Mouse (Mus musculus): ENCODE measurements around the gene Slc35a5. TPM values are rescaled to one million over a fixed set of nuclear protein-coding genes. Genes with fewer than 3 reads are reported as not detected.

The Slc35a5 gene
- total and polyA plus RNA-seq, 2 experiments from 2014 or later = 29.4 to 34.7 TPM

GRCm38 (mm10) chr16:45098186-45098885 is 60.2 kb downstream of the Slc35a5 start:
- no peak for ATAC-seq
- 37% methylated on average over 10 of the region's 10 CpGs for whole genome bisulfite sequencing
- H3K36me3 ChIP-seq (ENCODE audit: insufficient read depth) = no peaks in the 10 kb centered on the region

GRCm38 (mm10) chr16:45097467-45097866 is 61.0 kb downstream of the Slc35a5 start:
- ATAC-seq (no peak), DNase-seq (no peak)
- Histone ChIP-seq H3K9ac (no peak overlapping the region), H3K4me2 (ENCODE audit: low read depth) (no peak overlapping the region), H3K36me3 (ENCODE audit: insufficient read depth) (no peaks in the 10 kb centered on the region), H3K9me3 (ENCODE audit: low read length) (no peaks in the 10 kb centered on the region), H3K4me1 (ENCODE audit: insufficient read depth) (no peaks in the 10 kb centered on the region), H3K27me3 (ENCODE audit: insufficient read depth, low read length) (no peaks in the 10 kb centered on the region), H3K27ac (ENCODE audit: low read depth, low read length) (no peak overlapping the region), H3K4me3 (ENCODE audit: low read depth, low read length) (no peak overlapping the region)
- 88% methylated on average over 2 of the region's 2 CpGs for WGBS
- TF ChIP-seq CTCF (IDR thresholded peaks at IDR 0.05; ENCODE audit: low read depth) = no peak

More at GRCm38 (mm10) chr16:45098186-45098885, 60.2 kb downstream of the Slc35a5 start:
- H3K9ac ChIP-seq = no peak overlapping the region
- H3K4me3 ChIP-seq (ENCODE audit: low read depth, low read length) = no peak overlapping the region
- no peaks in the 10 kb centered on the region for H3K4me1 ChIP-seq (ENCODE audit: insufficient read depth)
- peak overlapping the region; percentile 30 for H3K4me2 ChIP-seq (ENCODE audit: low read depth)
- no peaks in the 10 kb centered on the region for H3K27me3 ChIP-seq (ENCODE audit: insufficient read depth, low read length)
- peak; percentile 45 for DNase-seq
- no peak overlapping the region for H3K27ac ChIP-seq (ENCODE audit: low read depth, low read length)
- H3K9me3 ChIP-seq (ENCODE audit: low read length) = no peaks in the 10 kb centered on the region
- no peak for TF ChIP-seq CTCF (IDR thresholded peaks at IDR 0.05; ENCODE audit: low read depth)

DNA sequence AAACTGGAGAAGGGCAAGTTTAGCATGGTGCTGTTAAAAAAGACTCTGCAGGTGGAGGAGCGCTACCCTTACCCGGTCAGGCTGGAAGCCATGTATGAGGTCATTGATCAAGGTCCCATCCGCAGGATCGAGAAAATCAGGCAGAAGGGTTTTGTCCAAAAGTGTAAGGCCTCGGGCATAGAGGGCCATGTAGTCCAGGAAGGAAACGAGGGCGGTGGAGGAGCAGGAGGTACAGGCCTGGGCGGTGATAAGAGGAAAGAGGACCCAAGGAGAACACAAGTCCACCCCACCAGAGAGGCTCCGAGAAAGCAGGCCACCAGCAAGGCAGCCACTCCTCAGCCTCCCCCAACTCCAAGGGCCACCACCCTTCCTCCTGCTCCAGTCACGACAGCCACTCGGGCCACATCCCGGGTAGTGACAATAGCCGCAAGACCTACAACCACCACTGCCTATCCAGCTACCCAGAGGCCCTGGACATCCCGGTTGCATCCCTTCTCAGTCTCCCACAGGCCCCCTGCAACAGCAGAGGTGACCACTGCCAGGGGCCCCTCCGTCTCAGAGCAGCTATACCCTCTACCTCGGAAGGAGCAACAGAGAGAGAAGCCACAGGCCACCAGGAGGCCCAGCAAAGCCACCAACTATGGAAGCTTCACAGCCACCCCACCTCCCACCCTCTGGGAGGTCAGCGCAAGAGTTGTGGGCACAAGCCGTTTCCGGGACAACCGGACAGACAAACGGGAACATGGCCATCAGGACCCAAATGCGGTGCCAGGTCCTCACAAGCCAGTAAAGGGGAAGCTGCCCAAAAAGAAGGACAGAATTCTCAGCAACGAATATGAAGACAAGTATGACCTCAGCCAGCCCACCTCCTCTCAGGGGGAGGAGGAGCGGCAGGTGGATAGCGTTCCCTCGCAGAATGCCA is 62.7 kb downstream of the Slc35a5 start:
- Histone ChIP-seq H3K9ac (no peak overlapping the region), H3K4me2 (ENCODE audit: low read depth) (no peak overlapping the region), H3K4me3 (ENCODE audit: low read depth, low read length) (no peak overlapping the region; the same call in 1 of the 2 replicates), H3K4me1 (ENCODE audit: insufficient read depth) (no peaks in the 10 kb centered on the region), H3K9me3 (ENCODE audit: low read length) (no peaks in the 10 kb centered on the region), H3K36me3 (ENCODE audit: insufficient read depth) (no peaks in the 10 kb centered on the region), H3K27ac (ENCODE audit: low read depth, low read length) (no peak overlapping the region), H3K27me3 (ENCODE audit: insufficient read depth, low read length) (no peaks in the 10 kb centered on the region)
- DNase-seq = no peak
- ATAC-seq = no peak
- 86% methylated on average over 26 of the region's 26 CpGs for WGBS
- no peak for TF ChIP-seq CTCF (IDR thresholded peaks at IDR 0.05; ENCODE audit: low read depth)

DNA sequence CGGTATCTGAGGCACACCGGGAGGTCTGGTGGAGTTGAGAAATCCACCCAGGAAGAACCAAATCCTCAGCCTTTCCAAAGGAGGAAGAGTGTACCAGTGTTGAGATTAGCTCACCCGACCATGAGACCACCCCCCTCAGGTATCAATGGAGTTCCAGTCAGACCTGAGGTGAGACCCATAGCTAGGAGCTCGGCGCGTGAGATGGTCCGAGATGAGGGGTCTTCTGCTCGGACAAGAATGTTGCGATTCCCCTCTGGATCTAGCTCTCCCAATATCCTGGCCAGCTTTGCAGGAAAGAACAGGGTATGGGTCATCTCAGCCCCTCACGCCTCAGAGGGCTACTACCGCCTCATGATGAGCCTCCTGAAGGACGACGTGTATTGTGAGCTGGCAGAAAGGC is 63.5 kb downstream of the Slc35a5 start:
- H3K9me3 ChIP-seq (ENCODE audit: low read length) = no peaks in the 10 kb centered on the region
- H3K9ac ChIP-seq = no peak overlapping the region
- no peak overlapping the region for H3K27ac ChIP-seq (ENCODE audit: low read depth, low read length)
- no peaks in the 10 kb centered on the region for H3K36me3 ChIP-seq (ENCODE audit: insufficient read depth)
- no peaks in the 10 kb centered on the region for H3K27me3 ChIP-seq (ENCODE audit: insufficient read depth, low read length)
- 94% methylated on average over 13 of the region's 13 CpGs for WGBS
- TF ChIP-seq CTCF (IDR thresholded peaks at IDR 0.05; ENCODE audit: low read depth) = no peak
- H3K4me1 ChIP-seq (ENCODE audit: insufficient read depth) = no peaks in the 10 kb centered on the region
- H3K4me3 ChIP-seq (ENCODE audit: low read depth, low read length) = no peak overlapping the region
- ATAC-seq (no peak), DNase-seq (no peak)
- no peak overlapping the region for H3K4me2 ChIP-seq (ENCODE audit: low read depth)

DNA sequence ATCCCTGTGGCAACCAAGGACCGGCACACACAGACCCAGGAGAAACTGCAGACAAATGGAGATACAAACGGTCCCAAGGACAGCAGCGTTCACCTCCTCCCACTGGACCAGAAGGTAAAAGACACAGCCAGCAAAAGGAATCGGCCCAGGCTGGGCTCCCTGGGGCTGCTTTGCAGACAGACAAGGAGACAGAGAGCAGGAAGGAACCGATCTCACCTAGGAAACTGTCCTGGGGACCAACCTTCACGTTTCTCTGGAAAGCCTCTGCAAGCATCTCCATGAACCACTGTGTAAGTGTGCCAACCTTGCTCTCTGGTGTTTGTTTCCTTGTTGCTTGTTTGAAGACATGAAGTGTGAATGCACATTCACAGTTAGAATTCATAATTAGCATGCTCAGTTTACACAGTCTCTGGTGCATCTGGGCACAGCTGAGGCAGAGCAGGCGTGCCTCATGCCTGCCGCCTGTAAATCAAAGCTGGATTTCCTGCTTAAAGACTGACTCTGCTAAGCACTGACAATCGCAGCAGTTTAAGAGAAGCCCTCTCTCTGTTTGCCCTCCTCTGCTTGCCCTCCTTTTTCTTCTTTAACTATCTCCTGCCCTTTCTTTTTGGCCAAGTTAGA is 64.3 kb downstream of the Slc35a5 start:
- 2% methylated on average over 9 of the region's 9 CpGs for WGBS
- H3K4me1 ChIP-seq (ENCODE audit: insufficient read depth) = no peaks in the 10 kb centered on the region
- no peaks in the 10 kb centered on the region for H3K27me3 ChIP-seq (ENCODE audit: insufficient read depth, low read length)
- ATAC-seq (peak; percentile 65), DNase-seq (peak; percentile 25)
- H3K27ac ChIP-seq (ENCODE audit: low read depth, low read length) = no peak overlapping the region
- peak overlapping the region; percentile 18; the same call in 1 of the 2 replicates for H3K9ac ChIP-seq
- H3K4me3 ChIP-seq (ENCODE audit: low read depth, low read length) = peak overlapping the region; percentile 28
- TF ChIP-seq CTCF (IDR thresholded peaks at IDR 0.05; ENCODE audit: low read depth) = no peak; the same call in 1 of the 2 replicates
- H3K36me3 ChIP-seq (ENCODE audit: insufficient read depth) = no peaks in the 10 kb centered on the region
- H3K4me2 ChIP-seq (ENCODE audit: low read depth) = peak overlapping the region; percentile 42
- no peaks in the 10 kb centered on the region for H3K9me3 ChIP-seq (ENCODE audit: low read length)

DNA sequence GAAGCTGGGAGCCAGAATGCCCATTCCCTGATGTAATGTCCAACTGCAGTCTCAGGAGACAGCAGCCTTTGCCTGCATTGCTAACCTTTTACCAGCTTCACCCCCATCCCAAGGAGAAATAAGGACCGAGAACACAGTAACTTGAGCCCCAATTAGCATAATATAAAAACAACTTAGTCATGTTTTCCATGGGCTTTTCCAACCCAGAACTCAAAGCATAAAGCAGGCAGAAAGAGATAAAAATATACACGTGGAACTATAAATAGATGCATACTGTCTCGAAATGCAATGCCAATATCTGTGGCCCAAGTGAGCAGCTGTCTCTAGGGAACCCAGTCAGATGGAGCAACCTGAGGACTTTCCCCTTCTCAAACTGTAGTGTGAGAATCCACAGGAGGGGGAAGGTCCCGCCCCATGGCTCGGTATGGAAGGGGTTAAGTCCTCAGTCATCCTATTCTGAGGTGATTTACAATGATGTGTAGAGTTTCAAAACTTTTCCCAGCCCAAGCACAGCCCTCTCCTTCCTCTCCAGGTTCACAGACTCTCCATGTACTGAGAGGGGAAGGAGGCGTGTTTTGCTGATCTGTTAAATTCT is 65.3 kb downstream of the Slc35a5 start, which contains the start of gene Ccdc80:
TSS of gene Ccdc80 (plus strand) at position 266 of the 595 bp plus-strand sequence.
- no peaks in the 10 kb centered on the region for H3K27me3 ChIP-seq (ENCODE audit: insufficient read depth, low read length)
- no peak for TF ChIP-seq CTCF (IDR thresholded peaks at IDR 0.05; ENCODE audit: low read depth)
- no peak within 1 kb of the TSS for H3K27ac ChIP-seq (ENCODE audit: low read depth, low read length)
- H3K4me1 ChIP-seq (ENCODE audit: insufficient read depth) = no peaks in the 10 kb centered on the region
- peak within 1 kb of the TSS; percentile 42 for H3K4me2 ChIP-seq (ENCODE audit: low read depth)
- 0 out of 2 replicates have a peak, but pooled peaks have one; percentile 16 for ATAC-seq
- peak within 1 kb of the TSS; percentile 28 for H3K4me3 ChIP-seq (ENCODE audit: low read depth, low read length)
- WGBS = 22% methylated on average over 6 of the region's 6 CpGs
- H3K9ac ChIP-seq = peak within 1 kb of the TSS; percentile 18; the same call in 1 of the 2 replicates
- no peaks in the 10 kb centered on the region for H3K36me3 ChIP-seq (ENCODE audit: insufficient read depth)
- no peak for DNase-seq
- H3K9me3 ChIP-seq (ENCODE audit: low read length) = no peaks in the 10 kb centered on the region
